Mouse (Mus musculus) retina, postnatal 7 days (tissue): ENCODE measurements around the gene Clcc1.

ENCODE experiments used
- DNase-seq: peaks from one replicate; pipeline ENCODE4 v3.0.0-alpha.2; 2012; ENCODE audit warnings: low read depth, low spot score

Gene Clcc1

DNA sequence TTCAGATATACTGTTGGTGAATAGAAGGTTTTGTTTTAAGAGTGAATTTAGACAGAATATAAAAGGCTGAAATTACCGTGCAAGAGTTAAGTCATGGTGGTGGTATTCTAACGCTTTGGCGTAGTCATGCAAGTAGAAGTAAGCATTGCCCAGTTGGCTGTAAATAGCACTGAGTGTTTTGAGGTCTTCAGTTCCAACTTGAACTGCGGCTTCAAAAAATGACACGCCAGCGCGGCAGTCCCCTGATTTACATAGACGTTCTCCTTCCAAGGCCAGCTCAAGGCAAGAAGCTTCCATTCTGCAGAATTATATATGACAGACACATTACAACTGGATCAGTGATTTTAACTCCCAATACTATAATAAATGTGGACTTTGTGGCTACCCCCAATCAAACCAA, 49.1 kb downstream of the Clcc1 start:
- no peak for DNase-seq

DNA sequence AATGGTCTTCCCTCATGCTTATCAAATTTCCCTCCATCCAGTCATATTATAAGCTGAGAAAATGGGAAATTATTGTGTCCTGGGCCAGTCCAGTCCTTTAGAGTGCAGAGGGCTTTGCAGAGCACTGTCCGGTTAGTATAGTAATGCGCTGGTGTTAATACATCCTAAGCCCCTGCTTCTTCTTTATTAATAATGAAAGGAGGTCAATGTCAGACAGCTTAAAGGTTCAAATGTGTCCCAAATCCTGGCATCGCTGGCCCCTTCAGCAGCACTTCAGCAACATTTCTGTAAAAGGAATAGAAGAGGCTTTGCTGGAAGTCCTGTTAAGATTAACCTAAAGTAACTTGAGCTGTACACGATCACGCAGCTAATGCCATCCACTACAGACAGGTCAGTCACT, 57.6 kb downstream of the Clcc1 start:
- DNase-seq = no peak

DNA sequence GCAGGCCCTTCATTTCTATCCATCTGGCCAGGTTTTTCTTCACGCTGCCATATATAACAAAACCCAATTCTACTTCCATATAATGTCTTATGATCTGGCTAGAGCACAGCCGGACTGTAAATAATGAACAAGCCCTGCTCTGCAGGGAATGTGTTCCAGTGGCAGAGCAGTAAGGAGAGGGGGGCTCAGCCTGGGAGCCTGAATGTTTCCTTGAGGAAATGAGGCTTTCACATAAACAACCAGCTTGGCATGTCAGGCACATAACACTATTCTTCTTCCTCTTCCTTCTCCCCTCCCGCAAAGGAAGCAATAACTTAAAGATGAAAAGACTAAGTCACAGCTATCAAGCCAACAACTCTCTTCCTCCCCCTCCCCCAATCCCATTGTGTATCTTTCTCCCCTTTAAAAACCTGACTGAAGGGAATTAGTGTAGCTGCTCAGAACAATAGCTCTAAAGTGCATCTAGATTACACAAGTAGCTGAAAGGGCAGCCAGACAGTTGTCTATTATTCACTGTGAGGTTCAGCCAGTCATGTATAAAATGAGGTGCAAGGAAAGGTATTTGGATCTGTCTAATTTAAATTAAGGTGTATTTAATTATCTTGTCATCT, 59.5 kb downstream of the Clcc1 start:
- no peak for DNase-seq

DNA sequence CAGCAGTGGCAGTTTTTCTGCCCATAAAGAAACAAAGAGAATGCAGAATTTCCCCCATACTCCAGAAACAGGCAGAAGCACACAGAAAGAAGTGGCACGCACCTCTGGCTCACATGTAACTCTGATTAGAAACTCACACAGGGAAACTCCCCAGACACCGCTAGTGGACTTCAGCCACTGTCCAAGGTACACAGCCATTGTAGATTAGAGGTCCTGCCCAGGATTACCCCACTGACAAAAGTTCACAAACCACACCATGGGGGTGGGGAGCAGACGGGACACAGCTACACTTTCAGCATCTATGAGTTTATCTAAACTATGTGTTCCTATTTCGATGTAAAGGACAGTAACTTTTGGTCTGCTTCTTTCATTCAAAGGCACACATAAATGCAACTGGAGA, 61.1 kb downstream of the Clcc1 start:
- DNase-seq = no peak

DNA sequence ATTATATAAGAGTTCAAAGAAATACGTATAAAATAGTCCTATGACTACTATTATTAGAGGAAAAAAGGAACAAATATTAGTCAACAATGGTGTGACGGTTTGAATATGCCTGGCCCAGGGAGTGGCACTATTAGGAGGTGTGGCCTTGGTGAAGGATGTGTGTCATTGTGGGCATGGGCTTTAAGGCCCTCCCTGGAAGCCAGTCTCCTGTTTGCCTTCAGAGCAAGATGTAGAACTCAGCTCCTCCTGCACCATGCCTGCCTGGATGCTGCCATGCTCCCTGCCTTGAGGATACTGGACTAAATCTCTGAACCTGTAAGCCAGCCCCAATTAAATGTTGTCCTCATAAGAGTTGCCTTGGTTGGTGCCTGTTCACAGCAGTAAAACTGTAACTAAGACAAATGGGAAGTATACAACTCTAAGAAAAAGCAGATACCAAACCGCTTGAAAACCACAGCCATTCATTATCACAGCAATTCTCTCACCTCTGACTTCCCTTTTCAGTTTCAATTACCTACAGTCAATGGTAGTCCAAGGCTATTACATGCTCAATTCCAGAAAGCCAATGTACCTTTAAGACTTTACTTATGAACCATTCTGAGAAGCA, 64.3 kb downstream of the Clcc1 start:
- no peak for DNase-seq

DNA sequence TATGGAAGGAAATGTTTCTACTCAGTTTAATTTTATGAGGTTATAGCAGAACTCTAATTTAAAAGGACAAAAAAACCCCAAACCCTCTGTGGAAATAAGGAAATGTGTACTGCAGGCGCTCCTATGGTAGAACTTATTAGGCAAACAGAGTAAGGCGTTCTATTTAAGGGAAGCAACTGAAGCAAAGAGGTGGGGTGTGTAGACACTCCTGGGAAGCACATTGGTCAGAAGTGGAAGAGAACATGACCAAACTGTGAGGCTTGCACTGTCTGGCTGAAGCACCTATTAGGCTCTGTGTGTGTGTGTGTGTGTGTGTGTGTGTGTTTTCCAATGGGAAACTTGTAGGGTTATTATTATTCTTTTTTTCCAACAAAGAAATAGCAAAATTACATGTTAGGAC, 65.6 kb downstream of the Clcc1 start:
- DNase-seq = no peak

DNA sequence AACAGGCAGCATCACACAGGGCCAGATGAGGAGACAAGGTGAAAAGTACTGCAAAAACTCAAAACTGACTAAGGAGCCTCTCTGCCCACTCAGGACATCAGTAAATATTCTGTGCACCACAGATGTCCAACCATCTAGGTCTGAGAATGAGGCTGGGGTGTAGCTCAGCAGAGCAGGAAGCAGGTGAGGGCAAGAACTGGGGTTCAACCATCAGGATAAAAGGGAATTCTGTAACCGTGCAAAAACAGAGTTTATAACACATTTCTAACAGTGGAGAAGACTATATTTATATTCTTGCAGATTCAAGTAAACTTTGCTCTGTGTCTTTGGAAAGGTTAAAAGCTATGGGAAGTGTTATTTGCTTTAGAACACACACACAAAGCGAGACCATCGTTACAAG, 66.0 kb downstream of the Clcc1 start:
- DNase-seq = no peak

DNA sequence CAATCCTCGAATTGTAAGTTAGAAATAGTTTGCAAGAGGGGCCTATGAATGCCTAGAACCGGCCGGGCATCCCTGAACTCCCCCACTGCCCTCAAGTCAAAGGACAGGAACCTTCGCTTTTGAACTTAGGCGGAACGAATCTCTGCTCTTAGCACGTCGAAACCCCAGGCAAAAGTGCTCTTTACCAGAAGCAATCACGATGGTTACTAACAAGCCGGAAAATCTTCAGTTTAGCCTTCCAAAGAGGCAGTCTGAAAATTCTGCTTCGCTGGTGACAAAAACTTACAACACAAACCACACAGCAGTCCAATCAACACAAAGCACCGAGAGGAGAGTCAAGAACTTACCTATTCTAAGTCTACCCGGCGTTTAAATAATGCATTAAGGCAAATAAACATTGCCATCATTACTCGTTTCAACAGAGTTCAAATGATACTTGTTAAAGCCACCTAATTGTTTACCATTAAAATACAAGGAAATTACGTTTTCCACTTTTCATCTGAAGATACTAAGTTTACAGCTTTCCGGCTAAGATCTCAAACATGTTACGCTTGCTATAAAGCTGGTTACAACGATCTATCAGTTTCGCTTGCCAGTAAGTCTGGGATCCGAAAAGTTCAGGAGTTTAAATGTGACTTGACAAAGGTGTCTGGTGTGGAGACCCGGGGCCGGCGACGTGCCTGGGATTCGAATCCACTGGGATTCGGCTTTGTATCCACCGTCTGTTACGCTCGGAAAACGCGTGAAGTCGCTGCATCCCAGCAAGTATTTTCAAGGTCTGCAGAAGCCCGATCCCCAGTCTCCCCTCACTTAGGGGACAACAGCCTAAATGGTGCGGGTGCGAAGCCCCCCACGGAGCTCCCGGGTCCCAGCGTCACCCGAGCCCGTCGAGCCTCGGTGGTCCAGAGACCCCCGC, 67.6 kb downstream of the Clcc1 start:
- DNase-seq = peak; percentile 14

DNA sequence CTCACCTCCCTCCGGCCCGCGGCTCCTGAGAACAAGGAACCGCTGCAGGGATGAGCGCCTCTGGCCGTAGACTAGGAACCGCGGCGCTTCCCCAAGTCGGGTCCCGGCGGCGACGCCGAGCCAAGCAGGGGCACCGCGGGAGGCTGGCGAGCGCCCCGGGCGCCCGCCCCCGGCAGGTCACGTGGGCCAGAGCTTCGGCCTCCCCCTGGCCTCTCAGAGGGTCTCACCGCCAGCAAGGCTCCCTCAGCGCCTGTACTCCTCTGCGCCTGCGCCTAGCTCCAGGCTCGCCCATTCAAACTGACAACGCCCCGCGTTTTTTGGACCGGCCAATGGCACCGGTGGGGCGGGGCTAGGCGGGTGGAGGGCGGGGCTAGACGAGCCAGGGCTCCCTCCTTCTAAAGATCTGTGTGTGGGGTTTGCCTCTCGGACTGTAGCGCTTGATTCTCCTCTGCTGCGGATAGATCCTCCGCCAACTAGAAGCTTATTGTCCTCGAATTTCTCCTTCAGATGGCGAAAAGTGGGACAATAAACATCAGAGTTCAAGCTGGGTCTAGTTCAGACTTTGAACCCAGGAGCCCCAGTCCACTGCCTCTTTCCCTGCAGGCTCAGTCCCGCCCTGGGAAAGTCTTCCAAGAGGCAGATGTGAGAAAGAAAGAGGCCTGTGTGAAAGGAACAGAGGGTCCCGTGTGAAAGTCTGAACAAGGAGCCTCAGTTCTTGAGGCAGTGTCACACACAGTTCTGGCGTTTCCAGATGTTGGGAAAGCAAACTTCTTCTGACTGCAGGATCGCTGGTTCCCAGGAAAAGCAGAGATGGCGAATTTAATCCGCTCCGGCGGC, 68.5 kb downstream of the Clcc1 start, which contains the start of gene Gpsm2:
Gpsm2 (minus strand) TSS at position 274 of the 837 bp plus-strand sequence.
- peak; percentile 92 for DNase-seq

DNA sequence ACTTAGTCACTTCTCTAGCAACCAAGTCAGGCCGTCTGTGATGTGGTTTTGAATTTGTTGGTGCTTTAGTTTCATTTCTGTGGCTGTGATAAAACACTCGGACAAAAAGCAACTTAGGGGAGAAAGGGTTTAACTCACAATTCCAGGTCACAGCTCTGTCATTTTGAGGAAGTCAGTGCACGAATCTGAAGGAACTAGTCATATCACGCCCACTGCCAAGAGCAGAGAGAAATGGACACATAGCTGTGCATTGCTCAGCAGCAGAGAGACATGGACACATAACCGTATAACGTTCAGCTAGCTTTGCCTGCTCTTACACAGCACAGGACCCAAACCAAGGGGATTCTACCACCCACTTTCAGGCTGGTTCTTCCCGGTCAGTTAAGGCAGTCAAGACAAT, 72.7 kb downstream of the Clcc1 start:
- no peak for DNase-seq

DNA sequence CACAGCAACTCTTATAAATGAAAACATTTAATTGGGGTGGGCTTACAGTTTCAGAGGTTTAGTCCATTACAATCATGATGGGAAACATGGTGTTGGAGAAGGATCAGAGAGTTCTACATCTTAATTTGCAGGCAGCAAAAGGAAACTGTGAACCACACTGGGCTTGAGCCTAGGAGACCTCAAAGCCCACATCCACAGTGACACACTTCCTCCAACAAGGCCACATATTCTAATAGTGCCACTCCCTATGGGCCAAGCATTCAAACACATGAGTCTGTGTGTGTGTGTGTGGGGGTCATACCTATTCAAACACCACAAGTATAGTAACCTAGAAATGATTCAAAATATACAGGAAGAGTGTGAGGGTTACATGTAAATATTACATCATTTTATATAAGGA, 73.6 kb downstream of the Clcc1 start:
- DNase-seq = no peak

DNA sequence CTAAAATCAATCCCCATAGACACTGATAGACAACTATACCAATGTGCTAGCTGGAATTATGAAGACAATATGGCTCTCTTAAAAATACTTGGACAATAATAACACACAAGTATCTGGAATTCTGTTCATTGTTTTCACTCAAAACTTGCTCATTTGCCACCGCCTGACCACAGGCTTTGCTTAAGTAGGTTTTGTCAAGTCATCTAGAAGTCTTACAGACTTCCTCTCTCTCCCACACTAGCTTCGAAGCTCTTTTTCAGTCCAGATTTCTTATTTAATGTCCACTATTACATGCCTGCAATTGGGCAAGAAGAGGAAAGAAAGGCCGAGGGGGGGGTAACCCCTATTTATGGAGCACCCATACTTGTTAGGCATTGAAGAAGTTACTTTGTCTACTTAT, 74.1 kb downstream of the Clcc1 start:
- no peak for DNase-seq
